Mouse (Mus musculus): ENCODE measurements around the gene Mxd1.

Gene Mxd1

DNA sequence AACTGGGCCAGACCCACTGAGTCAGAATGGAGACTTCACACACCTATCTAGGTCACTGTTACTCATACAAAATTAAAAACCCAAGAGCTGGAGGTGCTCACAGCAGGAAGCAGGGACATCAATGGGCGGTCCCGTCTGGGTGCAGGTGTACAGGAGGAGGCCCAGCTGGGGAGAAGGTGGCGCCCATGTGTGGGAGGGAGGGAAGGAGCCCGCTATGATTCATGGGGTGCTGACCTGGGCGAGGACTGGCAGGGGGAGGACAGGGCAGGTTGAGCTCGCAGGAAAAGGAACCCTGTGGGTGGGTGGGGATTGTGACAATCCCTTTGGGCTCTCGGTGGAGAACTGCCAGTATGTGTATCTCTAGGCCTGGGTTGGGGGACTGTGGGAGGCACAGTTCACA lies 63.7 kb downstream of the Mxd1 start:
- intact Hi-C loops (cut with DNase I): no loop called here

DNA sequence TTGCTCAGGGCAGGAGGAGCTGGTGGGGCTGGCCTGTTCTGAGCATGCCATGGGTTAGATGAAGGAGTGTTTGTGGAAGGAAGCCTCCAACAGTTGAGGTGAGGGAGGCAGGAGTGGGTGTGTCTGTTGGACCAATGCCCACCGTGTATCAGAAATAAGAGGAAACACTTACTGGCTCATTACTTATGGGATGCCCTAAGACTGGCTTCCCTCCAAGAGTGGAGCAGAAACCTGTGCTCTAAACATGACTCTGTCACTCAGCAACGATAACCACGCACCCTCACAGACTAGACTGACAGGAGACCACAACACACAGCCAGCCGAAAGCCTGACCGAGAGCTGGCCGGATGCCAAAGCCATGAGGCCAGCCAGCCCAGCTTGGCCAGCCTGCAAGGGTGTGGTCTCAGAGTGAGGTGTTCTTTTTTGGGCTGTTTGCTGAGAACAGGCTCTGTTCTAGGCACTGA lies 69.0 kb downstream of the Mxd1 start:
- intact Hi-C loops (cut with DNase I): loop anchor here (5.0 kb wide), 2 partner anchors 37 to 53 kb away; no protein-coding TSS in a partner anchor

DNA sequence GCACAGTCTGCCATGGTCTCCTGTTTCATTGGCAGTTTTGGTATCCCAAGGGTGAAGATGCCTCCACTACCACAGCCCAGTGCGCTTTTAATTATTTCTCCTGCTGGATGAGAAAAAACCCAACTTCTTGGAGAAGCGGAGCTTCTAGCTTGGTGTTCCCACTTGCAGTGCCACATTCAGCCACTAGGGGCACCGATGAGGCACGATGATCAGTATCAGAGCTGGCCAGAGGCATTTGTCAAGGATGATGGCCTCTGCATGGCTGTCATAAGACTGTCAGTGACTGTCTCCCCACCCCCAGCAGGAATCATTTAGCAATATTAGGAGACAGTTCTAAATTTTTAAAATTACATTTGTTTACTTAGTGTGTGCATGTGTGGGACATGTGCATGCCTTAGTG lies 69.8 kb downstream of the Mxd1 start:
- intact Hi-C loops (cut with DNase I): loop anchor here (5.0 kb wide), 2 partner anchors 38 to 52 kb away; no protein-coding TSS in a partner anchor

DNA sequence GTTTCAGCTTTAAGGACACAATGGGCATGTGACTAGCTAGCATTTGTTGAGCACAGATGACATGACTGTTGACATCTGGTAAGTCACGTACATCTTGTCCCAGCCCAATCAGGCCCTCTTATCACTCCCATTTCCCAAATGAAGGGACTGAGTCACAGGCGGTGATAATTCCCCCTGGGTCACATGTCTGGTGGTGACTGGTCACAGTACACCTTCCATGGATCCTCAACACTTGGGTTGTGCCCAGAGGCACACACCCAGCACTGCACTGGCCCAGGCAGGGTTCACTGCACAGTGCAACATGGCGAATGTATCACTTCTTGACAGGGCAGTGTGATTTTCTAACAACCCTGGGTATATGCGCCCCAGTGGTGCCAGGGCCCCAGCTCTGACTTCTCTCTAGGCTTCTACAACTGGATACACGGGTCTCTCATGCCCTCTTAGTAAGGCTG lies 70.2 kb downstream of the Mxd1 start:
- intact Hi-C loops (cut with DNase I): loop anchor here (5.0 kb wide), 2 partner anchors 39 to 51 kb away; no protein-coding TSS in a partner anchor
